ENCODE assay signal across 23 mouse cellular contexts in genomic region chr5:78032554-78033250, GRCm38 (mm10).
"Had no signal": no experiment of that assay in that cellular context is flagged by ENCODE, and none has a peak within 500 bp of the region (broad histone marks: within the 10 kb centered on the region; RNA-seq: fewer than 3 reads in every experiment).

No protein-coding gene starts in this region.

- ATAC-seq: liver, postnatal 0 days; lung, postnatal 0 days had no signal

- H3K9me3 ChIP-seq: limb, embryonic 12.5 days; limb, embryonic 15.5 days; neural tube, embryonic 13.5 days; stomach, embryonic 15.5 days had no signal

- H3K9ac ChIP-seq: limb, embryonic 12.5 days; limb, embryonic 15.5 days; liver, embryonic 14.5 days; liver, postnatal 0 days; lung, embryonic 14.5 days; neural tube, embryonic 13.5 days; stomach, embryonic 15.5 days had no signal

- H3K36me3 ChIP-seq: limb, embryonic 12.5 days; limb, embryonic 15.5 days; neural tube, embryonic 13.5 days; stomach, embryonic 15.5 days had no signal

- H3K4me1 ChIP-seq: limb, embryonic 12.5 days; limb, embryonic 15.5 days; neural tube, embryonic 13.5 days; stomach, embryonic 15.5 days had no signal

- H3K4me3 ChIP-seq: layer of hippocampus, adult 2 months; limb, embryonic 12.5 days; limb, embryonic 15.5 days; myocyte; neural tube, embryonic 13.5 days; stomach, embryonic 15.5 days had no signal

- H3K27ac ChIP-seq: kidney, postnatal 0 days; layer of hippocampus, adult 2 months; limb, embryonic 12.5 days; limb, embryonic 15.5 days; liver, embryonic 14.5 days; macrophage; neural tube, embryonic 13.5 days; stomach, embryonic 15.5 days had no signal

- H3K27me3 ChIP-seq: limb, embryonic 12.5 days; limb, embryonic 15.5 days; neural tube, embryonic 13.5 days; stomach, embryonic 15.5 days had no signal

- H3K4me2 ChIP-seq: limb, embryonic 12.5 days; limb, embryonic 15.5 days; liver, embryonic 11.5 days; lung, embryonic 14.5 days; neural tube, embryonic 13.5 days; stomach, embryonic 15.5 days had no signal

- DNase-seq: kidney, adult 2 months; kidney, postnatal 25 days; layer of hippocampus, adult 9-11 months; layer of hippocampus, postnatal 36 days; left cerebral cortex, postnatal 4 days; liver, postnatal 0 days; lung, embryonic 14.5 days; retina, postnatal 1 day; right cerebral cortex, postnatal 25 days; spleen, adult 18-20 months; thymus, adult 18-20 months; thymus, postnatal 36 days had no signal
